Mouse (Mus musculus) c-Kit-positive CD71-negative TER-119-negative erythroid progenitor cells, embryonic 14.5 days (primary cell): Measurements from ENCODE around the gene Nkapd1.

Experiments used
- DNase-seq: peaks from one replicate; pipeline ENCODE4 v3.0.0-alpha.2; 2013; ENCODE audit warnings: low read depth

Nkapd1 gene

GRCm38 (mm10) chr9:50601536-50601935, 15.7 kb downstream of the Nkapd1 start:
- no peak for DNase-seq

GRCm38 (mm10) chr9:50596973-50597372, 20.3 kb downstream of the Nkapd1 start:
- DNase-seq, result no peak

GRCm38 (mm10) chr9:50594794-50595417, 22.4 kb downstream of the Nkapd1 start:
- no peak for DNase-seq

- no peak for DNase-seq
Measured at GRCm38 (mm10) chr9:50593544-50593943, 23.7 kb downstream of the Nkapd1 start.

GRCm38 (mm10) chr9:50592955-50593354, 24.3 kb downstream of the Nkapd1 start:
- no peak for DNase-seq

- no peak for DNase-seq
Measured at GRCm38 (mm10) chr9:50590856-50591518, 26.3 kb downstream of the Nkapd1 start.

- no peak for DNase-seq
Measured at GRCm38 (mm10) chr9:50586955-50587354, 30.3 kb downstream of the Nkapd1 start.

- no peak for DNase-seq
Measured at GRCm38 (mm10) chr9:50585145-50585818, 32.0 kb downstream of the Nkapd1 start.

GRCm38 (mm10) chr9:50580370-50580769, 36.9 kb downstream of the Nkapd1 start:
- DNase-seq, result no peak

- no peak for DNase-seq
Measured at GRCm38 (mm10) chr9:50569599-50570525, 47.4 kb downstream of the Nkapd1 start.

- no peak for DNase-seq
Measured at GRCm38 (mm10) chr9:50567881-50568280, 49.4 kb downstream of the Nkapd1 start.

GRCm38 (mm10) chr9:50567372-50567771, 49.9 kb downstream of the Nkapd1 start:
- no peak for DNase-seq

- DNase-seq, result no peak
Measured at GRCm38 (mm10) chr9:50565940-50566339, 51.3 kb downstream of the Nkapd1 start.

GRCm38 (mm10) chr9:50565173-50565572, 52.1 kb downstream of the Nkapd1 start:
- no peak for DNase-seq

GRCm38 (mm10) chr9:50561918-50562360, 55.3 kb downstream of the Nkapd1 start:
- DNase-seq, result no peak

- DNase-seq, result no peak
Measured at GRCm38 (mm10) chr9:50561145-50561917, 55.9 kb downstream of the Nkapd1 start, which contains the start of gene Tex12. Gene Tex12 (minus strand): TSS chr9:50561325.
